Mouse (Mus musculus) 416B (cell line): ENCODE measurements around the gene Fam189a1.

Experiments used
- DNase-seq: peaks from one replicate; pipeline ENCODE4 v3.0.0; 2011; ENCODE audit warnings: low read depth

Gene Fam189a1

DNA sequence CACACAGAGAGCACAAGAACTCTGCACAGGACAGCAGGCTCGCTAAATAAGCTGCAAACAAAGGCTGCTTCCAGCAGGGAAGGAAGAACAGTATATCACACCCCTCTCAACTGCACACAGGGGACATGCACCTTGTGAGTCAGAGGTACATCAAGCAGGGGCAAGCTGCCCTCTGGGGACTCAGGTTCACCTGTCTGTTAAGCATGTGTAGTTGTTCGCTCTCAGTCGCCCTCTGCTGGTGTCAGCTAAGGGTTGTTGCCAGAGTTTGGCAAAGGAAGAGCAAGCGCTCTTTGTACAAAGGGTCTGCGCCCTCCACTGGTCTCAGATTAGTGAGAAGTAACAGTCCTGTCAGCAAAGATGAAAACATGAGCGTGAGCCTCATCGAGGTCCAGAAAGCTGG lies 426.6 kb downstream of the Fam189a1 start:
- DNase-seq = peak; percentile 13

DNA sequence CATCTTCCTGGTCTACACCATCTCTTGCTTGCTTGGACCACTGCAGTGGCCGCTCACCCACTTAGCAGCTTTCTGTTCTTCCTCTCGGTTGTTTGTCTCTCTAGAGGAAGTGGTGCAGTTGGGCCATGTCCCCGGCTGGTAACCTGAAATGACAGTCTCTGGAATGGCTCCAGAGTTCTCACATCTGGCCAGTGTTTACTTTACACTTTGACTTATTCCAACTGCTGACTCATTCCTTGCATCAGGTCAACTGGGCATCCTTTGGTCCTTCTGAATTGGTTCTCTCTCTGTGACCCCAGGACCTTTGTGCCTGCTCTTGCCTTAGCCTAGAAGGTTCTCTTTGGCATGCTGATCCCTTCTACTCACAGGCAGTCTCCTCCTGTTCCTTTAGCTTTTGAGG lies 427.6 kb downstream of the Fam189a1 start:
- no peak for DNase-seq

DNA sequence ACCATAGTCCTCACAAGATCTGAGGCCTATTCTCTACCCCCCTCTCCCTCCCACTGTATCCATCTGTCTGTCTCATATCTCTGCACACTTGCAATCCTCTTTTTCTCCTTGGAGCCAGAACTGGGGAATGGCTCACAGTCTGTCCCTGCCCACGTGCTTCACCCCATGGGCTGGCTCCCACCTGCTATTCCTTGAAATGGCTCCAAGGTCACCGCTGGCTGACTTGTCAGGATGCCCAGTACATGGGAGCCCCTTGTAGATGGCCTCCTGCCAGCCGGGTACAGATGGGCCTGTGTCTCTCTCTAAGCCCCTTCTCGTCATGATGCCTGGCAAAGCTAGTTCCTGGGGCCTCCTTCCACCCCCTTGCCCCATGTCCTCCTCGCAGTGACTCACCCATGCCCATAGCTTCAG lies 428.2 kb downstream of the Fam189a1 start:
- no peak for DNase-seq

DNA sequence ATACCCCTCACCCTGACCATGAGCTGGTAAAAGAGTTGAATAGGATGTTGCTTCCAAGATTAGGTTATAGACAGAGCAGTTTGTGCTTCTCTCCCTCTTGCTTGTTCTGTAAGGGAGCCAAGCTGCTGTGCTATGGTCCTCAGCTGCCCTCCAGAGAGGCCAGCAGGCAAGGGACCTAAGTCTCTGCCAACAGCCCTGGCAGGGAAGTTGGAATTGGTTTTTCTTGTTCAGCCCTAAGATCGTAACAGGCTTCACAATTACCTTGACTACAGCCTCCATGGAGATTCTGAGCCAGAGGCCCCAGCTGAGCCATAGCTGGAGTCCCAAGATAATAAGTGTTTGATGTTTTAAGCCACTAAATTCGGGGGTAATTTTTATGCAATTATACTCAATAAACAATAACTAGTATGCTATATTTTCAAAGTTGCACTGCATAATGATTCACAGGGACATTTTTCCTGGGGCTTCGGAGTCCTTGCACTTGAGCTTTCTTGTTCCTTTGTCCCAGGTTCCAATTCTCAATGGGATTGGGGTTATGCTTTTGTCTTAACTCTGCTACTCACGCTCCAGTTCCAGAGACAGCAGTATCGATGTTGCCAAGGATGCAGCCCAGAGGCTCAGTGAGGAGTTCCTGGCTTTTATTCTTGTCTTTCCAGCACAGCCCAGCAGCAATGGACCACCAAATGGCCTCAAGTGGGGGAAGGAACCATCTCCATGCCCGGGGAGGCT lies 430.2 kb downstream of the Fam189a1 start:
- no peak for DNase-seq

DNA sequence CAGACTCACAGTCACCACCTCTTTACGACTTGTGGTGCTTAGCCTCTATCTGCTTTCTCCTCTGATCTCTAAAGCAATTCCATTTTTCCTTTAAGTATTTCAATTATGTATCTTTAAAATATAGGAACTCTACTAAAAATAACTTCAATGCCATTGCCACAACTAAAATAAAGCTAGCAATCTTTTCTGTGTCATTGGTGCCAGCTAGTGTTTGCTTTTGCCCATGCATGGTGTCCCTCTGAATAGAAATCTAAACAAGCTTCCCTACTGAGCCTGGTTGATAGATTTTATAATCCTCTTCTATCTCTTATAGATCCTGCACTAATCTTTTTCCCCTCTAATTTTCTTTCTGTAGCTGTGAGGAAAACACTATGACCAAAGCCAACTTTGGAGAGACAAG lies 432.0 kb downstream of the Fam189a1 start:
- no peak for DNase-seq

DNA sequence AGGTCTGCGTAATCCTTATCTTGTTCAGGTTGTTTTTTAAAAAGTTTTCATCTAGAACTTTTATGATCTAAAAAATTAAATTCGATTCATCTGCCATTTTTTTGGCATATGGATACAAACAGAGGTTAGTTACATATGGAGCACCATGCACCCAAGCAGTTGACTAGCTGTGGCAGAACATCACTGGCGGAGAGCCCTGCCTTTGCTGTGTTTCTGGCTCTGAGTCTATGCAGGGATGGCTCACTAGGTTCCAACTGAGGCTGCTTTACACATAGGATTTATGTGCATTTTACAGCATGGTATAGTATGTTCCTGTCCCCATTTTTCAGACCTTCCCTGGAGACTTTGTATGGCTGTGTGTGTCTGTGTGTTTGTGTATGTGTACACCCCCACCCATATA lies 433.1 kb downstream of the Fam189a1 start:
- DNase-seq = no peak

DNA sequence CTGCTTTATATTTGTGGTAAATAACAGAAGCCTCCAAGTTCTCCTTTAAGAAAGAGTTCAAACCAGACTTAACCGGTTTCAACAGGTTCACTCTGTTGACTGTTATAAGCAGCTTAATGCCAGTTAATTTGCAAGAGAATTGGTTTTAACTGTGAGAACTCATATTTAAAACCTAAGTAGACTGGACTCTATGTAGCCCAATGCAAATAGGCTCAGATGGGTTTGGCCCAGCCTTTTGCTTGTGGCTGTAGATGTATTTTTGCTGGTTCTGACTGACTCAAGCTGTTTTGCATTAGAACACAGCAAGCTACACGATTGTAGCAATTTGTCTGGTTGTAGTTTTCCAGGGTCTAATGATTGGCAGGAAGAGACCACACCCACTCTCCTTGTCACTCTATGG lies 440.1 kb downstream of the Fam189a1 start:
- no peak for DNase-seq

DNA sequence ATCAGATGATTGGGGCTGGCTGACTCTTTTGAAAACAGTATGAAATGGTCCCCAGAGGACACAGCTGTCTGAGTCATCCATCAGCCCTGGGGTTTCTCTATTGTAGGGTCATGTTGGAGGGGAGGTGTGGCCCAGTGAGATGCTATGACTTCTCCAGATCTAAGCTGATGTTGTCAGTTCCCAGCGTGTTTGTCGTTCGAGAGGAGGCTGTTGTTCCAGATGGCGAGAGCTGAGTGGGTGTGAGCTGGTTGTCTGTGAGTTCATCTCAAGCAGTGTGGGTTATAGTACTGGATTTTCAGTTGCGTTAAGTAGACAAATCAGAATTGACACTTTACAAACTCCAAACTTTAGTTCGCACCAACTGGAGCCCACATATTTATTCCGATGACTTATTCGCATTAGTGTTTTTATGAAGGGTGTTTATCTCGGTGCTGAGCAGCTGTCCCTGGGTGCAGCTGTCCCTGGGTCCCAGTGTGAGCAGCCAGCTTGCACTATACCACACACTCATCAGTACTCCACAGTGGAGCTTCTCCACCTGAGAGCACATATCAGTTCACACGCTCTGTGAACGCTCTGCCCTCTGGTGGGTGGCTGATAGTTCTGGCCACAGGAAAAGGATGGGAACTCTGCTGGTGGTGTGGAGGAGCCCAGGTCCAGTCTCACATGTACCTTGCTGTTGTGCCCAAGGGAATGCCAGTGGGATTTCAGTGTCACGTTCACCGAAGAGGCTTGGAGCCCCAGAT lies 446.7 kb downstream of the Fam189a1 start:
- DNase-seq = no peak

DNA sequence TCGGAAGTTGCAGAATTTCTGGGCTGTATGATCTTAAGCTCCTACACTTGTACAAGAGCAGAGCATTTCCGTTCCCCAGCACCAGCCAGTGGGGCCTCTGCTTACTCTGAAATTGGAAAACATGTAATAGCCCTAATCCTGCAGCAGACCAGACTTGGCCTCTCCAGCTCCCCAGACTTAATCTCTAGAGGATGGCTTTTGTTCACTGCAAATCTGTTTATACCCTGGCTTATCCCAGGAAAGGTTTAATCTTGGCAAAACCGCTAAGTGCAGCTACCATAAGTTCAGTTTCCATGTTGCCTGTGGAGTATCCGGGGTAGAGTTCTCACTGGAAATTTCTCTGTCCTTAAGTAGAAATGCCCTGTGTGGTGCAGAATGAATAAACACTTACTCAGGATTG lies 448.2 kb downstream of the Fam189a1 start:
- no peak for DNase-seq
